Mouse (Mus musculus) c-Kit-positive CD71-positive TER-119-negative erythroid progenitor cells, embryonic 14.5 days (primary cell): ENCODE results near the gene Chil1.

Source experiments
- DNase-seq: peaks from one replicate; pipeline ENCODE4 v3.0.0-alpha.2; 2013; ENCODE audit warnings: low read depth

Gene Chil1

DNA sequence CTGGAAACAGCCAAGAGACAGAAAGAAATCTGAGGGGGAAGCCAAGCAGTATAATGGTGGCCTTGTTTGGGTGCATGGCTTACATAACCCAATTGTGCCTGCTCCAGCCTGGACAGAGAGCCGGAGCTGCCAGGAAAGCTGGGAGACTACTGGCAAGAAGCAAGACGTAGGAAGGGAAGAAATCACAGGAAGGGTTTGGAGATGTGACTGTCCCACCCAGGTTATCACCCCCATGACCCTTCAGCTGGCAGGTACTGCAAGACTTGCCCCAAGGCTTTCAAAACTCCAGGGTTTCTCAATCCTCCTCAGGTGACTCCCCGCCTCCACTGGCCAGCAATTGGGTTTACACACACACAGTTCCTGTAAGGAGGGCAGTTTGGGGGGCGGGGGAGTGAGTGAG, at the start of gene Chil1:
TSS of gene Chil1 (plus strand) at position 152 of the 400 bp plus-strand sequence.
- no peak for DNase-seq

DNA sequence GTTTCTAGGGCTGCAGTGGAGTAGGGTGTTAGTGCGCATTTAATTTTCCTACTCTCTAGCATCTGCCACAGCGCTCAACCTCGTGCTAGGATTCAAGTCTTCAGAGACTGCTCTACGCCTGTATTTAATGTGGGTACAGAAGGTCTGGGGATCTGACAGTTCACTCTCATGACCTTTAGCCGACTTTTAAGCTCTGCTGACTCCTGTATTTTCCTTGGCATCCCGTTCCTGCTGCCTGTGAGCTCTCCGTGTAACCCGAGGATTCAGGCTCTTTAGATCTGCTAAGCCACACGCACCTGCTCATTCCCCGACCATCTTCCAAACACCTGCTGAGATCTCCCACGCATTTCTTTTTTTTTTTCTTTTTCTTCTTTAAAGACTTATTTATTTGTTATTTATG, 48.7 kb upstream of the Chil1 start:
- no peak for DNase-seq

DNA sequence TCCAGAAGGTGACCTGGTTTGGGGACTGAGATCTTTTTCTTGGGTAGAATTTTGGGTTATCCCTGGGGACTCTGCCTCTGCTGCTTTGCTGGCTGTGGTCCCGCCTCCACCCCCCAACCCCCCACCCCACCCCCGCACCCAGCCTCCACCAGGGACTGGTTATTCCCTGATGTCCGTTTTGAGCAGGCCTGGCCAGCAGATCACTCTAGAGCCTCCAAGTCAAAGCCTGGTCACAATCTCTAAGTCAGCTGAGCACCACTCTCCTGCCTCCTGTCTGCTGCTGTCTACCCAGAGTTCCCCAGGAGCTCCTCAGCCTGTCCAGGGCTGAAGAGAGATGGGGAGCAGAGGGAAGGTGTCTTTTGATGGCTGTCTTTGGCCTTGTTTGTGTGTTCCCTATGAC, 45.6 kb upstream of the Chil1 start:
- no peak for DNase-seq

DNA sequence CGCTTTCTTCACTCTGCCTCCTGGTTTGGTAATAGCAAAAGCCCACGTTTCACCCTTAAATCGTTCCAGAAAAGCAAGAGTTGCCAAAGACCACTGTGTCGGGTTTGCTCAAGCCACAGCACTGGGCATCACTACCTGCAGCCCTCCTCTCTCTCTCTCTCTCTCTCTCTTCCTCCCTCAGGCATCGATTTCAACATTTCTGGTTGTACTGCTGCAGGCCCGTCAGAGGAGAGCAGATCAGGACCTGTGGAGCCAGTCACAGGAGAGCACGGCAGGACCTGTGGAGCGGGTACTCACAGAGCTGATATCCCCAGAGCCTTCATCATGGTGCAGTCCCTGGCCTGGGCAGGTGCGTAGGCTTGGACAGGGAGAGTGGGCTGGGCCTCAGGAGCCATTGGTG, 43.6 kb upstream of the Chil1 start:
- no peak for DNase-seq

DNA sequence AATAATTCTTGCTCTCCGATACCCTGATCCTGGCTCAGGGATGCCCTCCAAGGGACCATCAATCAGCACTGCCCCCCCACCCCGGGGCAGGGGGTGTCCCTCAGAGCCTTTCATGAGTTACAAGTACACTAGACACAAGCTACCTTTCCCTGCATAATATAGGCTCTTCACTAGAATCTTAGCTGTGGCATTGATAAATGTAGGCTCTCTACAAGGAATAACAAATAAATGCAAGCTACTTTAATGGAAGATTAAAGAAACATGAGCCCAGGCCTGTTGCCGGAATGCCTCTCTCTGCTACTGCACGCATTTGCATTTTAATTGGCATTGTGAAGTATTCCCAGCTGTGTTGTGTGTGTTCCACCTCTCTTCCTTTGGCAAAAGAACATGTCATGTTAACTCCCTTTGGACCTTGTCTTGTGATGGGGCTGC, 39.6 kb upstream of the Chil1 start:
- no peak for DNase-seq

DNA sequence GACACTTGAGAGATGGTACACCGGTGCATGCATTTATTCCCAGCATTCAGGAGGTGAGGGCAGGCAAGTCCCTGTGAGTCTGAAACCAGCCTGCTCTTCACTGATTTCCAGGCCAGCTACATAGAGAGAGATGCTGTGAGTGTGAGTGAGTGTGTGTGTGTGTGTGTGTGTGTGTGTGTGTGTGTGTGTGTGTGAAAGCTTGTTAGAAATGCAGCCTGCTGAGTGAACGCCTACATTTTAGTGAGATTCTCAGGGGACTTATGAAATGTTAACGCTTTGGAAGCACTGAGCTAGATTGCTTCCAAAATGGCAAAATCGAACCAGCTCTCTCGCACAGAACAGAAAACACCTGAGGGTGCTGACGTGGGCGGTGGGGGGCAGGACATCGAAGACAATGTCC, 35.9 kb upstream of the Chil1 start:
- no peak for DNase-seq

DNA sequence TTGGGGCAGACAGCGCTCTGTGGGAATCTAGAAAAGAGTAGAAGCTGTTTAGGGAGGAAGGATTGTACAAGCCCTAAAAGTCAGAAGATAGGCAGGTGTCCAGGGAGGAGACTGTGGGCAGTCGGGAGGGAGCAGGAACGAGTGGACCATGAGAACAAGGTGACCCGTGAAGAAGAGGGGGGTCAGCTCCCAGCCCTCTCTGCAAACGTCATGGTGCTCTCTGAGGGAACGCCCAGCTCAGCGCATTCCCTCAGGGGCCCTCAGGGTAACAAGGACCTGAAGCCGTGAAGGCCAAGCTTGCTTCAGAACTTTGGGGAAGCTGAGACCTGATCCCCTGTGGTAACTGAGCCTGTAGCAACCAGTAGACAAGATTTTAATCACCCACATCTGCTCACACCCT, 31.9 kb upstream of the Chil1 start:
- no peak for DNase-seq

DNA sequence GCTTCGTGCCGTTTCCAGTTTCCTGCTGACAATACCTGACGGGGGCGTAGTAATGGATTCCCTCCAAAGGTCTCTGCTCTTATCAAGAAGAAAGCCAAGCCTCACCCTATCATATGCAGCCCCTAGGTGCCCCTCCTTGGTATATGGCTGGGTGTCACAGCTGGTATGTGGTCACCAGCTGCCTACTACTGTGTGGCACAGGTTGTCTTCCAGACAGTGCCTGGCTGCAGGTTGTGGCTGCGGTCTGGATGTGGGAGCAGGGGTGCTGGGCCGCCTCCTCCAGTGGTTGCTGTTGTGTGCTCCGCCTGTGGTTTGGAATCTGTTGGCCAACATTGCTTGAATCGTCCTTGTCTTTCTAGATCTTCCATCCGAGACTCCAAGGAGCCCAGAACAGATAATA, 31.2 kb upstream of the Chil1 start:
- DNase-seq: no peak

DNA sequence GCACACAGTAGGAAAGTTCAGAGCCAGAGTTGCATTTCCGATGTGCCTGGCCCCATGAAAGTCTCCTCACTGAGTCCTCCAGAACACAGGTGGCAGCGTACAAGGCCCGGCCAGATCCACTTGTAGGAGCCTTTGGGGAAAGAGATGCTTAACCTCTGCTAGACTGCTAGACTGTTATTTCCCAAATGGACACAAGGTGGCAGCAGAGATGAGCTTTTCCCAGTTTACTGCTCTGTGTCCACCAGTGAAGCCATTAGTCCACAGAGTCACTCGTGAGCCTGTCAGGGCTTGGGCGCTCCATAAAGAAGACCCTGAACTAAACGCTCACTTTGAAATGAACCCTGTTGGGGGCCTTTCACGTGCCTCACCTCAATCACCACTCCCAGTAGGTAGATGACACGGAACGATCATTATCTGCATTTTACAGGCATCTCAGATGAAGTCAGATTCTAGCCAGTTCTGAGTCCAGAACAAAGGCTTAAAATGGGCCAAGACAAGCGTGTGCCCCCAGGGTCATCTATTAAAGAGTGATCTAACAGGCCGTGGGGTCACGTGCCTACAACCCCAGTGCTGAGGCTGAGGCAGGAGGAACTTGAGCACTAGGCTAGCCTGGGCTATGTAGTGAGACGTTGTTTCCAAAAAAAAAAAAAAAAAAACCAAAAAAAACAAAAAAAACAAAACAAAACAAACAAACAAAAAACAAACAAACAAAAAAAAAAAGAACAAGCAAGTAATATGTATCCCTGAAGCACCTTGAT, 30.1 kb upstream of the Chil1 start:
- DNase-seq: peak; percentile 74

DNA sequence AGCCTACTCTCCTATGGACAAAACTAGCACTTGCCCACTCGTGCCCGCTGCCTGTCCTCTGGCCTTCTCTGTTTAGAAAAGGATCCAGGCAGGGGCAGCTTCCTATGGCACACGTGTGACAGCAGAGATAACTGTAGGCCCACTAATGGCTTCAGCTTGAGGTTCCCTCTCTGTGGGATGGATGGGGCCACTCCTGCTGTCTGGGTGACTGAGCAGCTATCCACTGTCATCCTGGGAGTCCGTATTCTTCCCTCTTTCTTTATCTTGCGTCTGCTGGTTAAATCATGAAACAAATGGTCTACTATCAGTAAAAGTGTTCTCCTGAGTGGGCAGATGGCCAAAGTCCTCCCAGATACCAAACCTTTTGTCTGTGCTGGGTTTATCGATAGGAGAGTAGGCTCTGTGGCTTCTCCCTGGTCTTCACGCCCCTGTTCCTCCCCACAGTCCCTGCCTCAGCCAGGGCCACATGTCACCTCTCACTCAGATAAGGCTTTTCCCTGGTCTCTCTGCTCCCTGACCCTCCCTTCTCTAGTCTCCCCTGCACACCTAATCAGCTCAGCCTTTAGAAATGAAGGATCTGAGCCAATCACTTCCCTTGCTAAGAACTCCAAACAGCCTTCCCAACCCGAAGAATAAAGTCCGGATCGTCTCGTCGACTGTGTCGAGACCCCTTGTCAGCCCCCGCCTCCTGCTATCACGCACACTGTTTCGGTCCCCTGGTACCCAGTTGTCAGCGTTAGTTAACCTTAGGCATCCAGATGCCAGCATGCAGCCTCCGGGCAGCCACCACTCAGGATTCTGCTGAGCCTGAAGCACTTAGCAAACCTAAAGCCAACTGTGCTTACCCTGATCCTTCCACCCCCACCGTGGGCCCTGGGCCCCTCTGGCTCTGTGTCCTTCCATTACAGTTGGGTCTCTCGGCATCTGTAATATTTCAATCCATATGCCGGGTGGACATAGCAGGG, 29.1 kb upstream of the Chil1 start:
- no peak for DNase-seq

DNA sequence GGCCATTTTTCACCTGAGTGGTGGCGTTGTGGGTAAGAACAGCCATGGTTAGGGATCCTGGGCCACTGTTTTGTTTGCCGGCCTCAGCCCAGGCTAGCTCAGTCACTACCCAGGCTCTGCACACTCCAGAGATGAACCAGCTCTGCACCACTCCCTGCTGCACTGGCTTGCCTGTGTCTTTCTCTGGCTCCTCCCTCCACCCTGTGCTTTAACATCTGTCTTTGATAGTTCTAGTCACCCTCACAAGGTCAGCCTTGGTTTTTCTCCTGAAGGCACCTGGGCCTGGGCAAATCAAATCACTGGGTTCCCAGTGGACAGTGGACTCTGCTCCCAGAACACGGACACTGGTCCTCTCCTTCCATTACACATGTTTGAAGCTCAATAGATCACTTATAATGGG, 27.9 kb upstream of the Chil1 start:
- DNase-seq: no peak

DNA sequence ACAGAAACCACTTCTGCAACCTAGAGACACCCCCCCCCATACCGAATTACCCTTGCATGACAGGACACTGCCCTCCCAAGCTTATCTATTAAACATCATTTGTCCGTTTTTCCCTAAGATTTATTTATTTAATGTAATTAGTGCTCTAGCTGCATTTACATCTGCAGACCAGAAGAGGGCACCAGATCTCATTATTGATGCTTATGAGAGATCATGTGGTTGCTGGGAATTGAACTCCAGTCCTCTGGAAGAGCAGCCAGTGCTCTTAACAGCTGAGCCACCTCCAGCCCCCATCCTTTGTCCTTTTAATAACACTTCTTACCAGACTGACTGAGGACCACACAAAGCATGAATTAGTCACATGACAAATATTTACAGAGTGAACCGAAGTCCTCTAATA, 27.3 kb upstream of the Chil1 start:
- no peak for DNase-seq

DNA sequence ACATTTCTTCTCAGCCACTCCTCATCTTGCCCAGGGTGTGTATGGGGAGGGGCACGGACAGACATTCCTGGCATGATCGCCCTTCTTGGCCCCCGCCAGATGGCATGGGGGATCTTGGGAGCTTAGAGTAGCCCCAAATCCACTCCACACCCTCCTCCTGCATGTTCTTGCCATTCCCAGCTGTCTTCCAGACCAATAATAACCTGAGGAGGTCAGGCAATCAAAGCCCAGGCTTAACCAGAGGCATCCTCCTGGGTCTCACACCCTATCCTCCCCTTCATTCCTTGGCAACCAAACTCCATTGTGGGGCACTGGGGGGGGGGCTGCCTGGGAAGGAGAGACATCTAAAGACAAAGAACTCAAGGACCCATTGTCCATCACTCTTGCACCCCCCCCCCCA, 21.6 kb upstream of the Chil1 start:
- no peak for DNase-seq

DNA sequence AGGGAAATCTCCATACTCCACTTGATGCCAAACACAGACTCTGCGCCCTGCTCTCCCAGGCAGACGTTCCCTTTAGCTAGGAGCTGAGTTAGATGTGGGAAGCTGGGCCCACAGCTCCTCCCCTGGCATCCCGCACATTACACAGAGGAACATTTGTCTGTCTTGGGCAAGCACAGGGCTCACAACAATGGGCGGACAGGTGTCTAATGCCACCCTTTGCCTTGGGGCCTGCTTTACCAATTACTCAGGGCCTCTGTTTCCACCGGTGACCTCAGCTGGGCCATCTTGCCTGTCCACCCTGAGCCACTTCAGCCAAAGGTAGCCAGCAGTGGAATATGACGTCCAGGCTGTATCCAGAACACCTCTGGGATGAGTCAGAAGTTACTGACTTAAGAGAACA, 20.6 kb upstream of the Chil1 start:
- no peak for DNase-seq

DNA sequence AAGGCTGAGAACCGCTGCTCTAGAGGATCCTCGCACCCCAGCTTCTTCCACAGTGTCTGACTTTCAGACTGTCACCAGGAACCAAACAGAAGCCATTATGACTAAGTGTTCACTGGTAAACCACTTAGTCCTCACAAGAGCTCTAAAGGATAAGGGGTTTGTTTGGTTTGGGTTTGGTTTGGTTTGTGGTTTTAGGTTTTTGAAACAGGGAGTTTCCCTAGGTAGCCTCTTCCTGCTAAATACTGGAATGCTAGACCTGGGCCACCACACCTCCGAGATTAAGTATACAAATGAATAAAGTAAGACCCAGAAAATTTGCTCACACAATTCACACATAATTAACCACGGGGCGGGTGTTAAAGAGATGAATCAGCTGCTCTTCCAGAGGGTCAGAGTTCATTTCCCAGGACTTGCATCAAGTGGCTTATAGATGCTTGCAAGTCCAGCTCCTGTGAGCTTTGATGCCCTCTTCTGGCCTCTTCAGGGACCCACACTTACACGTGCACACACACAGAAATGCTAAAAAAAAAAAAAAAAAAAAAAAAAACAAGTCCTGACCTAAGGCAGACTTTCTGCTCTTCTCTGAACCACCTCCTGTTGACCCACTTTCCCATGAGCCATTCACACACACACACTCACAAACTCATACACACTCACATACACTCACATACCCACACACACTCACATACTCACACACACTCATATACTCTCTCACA, 19.3 kb upstream of the Chil1 start:
- DNase-seq: no peak

DNA sequence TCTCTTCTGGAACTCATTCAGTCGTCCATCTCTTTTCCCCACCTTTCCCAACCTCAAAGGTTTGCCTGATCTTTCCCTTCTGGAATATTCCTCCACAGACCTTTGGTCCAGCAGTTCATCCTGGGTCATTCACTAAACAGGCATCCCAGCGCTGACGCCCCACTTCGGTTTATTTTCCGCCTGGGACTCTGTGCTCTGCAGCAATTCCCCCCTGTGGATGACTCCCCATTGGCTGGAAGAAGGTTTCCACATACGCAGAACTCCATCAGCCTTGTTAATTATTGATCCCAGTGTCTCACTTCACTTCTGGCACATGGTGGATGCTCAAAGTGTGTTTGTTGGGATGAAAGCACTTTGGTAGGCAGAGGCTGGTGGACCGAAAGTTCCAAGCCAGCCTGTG, 18.5 kb upstream of the Chil1 start:
- no peak for DNase-seq

DNA sequence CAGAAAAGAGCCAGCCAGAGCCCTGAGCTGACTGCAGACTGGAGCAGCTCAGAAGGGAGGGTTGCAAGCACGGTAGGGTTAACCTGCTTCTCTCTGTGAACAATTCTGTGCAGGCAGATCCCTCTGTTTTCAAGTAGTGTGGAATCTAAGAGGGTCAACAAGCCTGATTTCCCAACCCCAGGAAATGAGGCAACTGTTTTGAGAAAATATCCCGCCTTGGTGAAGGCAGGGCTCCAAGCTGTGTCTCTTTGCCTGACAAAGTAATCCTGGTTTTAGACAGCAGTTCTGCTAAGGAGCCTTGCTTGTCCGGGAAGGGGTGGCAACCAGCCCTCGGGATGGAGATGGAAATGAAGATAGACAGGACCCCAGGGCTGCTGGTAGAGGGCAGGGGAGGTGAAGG, 17.5 kb upstream of the Chil1 start:
- DNase-seq: no peak

DNA sequence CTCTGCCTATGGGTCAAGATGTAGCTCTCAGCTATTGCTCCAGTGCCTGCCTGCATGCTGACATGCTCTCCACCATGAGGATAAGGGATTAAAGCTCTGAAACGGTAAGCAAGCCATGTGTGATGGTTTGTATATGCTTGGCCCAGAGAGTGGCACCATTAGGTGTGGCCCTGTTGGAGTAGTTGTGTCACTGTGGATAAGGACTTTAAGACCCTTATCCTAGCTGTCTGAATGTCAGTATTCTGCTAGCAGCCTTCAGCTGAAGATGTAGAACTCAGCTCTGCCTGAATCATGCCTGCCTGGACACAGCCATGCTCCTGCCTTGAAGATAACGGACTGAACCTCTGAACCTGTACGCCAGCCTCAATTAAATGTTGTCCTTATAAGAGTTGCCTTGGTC, 15.4 kb upstream of the Chil1 start:
- no peak for DNase-seq

DNA sequence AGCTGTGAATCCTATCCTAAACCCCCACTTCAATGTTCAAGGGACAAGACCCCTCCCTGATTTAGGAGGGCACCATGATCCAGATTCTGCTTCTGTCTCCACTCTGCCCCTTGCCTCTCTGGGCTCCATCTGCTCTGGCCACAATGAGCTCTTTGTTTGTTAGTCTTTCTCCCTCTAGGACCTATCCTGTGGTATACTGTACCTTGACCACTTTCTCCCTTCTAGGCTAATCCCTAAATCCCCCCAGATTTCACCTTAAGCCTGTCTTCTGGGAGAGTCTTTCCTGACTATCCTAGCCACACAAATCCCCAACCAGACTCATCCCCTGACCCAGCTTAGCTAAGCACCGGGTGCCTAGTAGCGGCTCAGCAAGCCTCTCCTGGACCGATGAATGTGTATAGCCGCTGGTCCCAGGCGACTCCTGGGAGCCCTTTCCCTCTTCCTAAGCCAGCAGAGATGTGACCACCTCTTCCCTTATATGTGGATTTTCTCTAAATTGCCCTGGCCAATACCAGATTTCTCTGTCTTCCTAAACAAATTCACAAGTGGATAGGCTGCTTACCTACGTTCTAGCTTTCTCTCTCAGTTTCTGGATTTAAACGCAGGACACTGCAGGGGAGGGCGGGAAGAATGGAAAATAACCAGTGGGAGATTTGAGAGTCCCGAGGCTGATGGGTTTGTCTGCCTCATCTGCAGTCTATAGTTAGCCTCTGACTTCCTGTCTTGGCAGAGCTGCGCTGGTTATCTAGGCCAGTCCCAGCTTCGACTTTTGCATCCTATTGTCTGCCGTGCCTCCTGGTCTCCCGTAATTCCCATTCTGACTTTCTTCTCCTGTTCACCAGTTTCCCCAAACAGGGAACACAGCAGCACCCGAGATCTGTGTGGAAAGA, 14.3 kb upstream of the Chil1 start:
- DNase-seq: no peak

DNA sequence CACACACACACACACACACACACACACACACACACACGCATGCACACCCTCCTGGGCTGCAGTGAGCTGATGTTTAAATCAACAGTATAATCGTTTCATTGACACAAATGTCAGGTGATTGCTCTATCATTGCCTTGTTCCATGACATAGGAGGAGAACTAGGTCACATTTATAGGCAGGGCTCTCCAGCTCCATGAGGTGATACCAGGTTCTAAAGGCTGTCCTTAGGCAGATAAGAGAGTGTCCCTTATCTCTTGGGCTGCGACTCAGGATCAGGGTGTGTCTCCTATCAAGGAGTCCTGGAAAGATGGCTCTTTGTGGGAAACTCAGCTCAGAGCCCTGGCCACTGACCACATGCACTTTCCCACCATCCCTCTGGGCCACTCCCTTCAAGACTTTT, 13.4 kb upstream of the Chil1 start:
- no peak for DNase-seq

DNA sequence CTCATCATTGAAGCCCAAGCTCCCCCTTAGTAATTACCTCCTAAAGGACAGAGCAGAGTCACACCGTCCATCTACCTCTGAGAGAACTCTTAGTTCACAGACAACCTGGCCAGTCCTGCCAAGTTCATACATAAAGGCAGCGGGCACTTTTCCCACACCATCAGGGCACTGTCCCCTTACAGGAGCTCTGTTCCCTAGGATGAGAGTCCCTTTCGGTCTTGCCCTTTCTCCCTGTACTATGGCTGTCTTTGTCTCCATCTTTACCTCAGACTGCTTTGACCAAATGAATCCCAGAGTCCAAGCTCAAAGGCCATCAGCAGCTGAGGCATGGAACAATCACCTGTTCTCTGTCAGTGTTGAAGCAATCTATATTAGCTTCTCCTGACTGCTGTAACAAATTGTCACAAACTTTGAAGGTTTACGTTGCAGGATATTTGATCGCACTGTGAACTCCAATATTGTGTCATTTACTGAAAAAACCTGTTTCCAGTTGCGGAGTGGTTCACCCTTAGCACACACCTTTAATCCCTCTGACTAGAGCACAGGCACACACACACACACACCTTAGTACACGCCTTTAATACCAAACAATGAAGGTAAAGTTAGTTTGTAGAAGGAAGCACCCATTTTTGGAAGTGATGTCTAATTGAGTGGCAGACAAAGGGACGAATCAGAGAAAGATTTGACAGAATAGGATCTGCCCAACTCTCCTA, 12.8 kb upstream of the Chil1 start:
- no peak for DNase-seq
